Mouse (Mus musculus): ENCODE results near the gene Cdk7. TPM values are rescaled to one million over a fixed set of nuclear protein-coding genes. Genes with fewer than 3 reads are reported as not detected.

The Cdk7 gene
- polyA plus RNA-seq (2015; fragmentation: Nextera tagmentation; extraction: Ambion mirVana) = 52.5 and 54.8 TPM in 2 replicates

GRCm38 (mm10) chr13:100730861-100731176 lies at the start of gene Cdk7:
TSS of gene Cdk7 (minus strand) at chr13:100730939.
- TF ChIP-seq CTCF (IDR thresholded peaks at IDR 0.05) (no peak), EP300 (IDR thresholded peaks at IDR 0.05) (peak; percentile 39; the same call in 1 of the 2 replicates)
- no peaks in the 10 kb centered on the region for H3K36me3 ChIP-seq (ENCODE audit: insufficient read depth, low read length)
- 0% methylated on average over 19 of the region's 19 CpGs for WGBS
- peak within 1 kb of the TSS; percentile 91 for H3K9ac ChIP-seq (replicated peaks; ENCODE audit: low read depth)
- peak within 1 kb of the TSS; percentile 77 for H3K4me2 ChIP-seq (replicated peaks; ENCODE audit: low read depth, low read length)
- no peaks in the 10 kb centered on the region for H3K4me1 ChIP-seq (ENCODE audit: insufficient read depth, low read depth, low read length)
- H3K27me3 ChIP-seq (replicated peaks; ENCODE audit: insufficient read depth, low read length) = no peaks in the 10 kb centered on the region
- H3K27ac ChIP-seq (ENCODE audit: low read length) = peak within 1 kb of the TSS; percentile 95
- H3K9me3 ChIP-seq (ENCODE audit: low read length) = no peaks in the 10 kb centered on the region
- DNase-seq (ENCODE audit: low spot score) (peak; percentile 98), ATAC-seq (peak; percentile 99)
- peak within 1 kb of the TSS; percentile 80 for H3K4me3 ChIP-seq (ENCODE audit: low read depth, low read length)

- no peak for ATAC-seq
- Histone ChIP-seq H3K4me1 (ENCODE audit: insufficient read depth, low read depth, low read length) (0 out of 2 replicates have a peak, but pooled peaks cover 4% of the 10 kb centered on the region), H3K36me3 (ENCODE audit: insufficient read depth, low read length) (no peaks in the 10 kb centered on the region), H3K4me2 (replicated peaks; ENCODE audit: low read depth, low read length) (no peak overlapping the region), H3K4me3 (ENCODE audit: low read depth, low read length) (no peak overlapping the region), H3K9me3 (ENCODE audit: low read length) (no peaks in the 10 kb centered on the region), H3K9ac (replicated peaks; ENCODE audit: low read depth) (no peak overlapping the region), H3K27ac (ENCODE audit: low read length) (no peak overlapping the region), H3K27me3 (replicated peaks; ENCODE audit: insufficient read depth, low read length) (no peaks in the 10 kb centered on the region)
- TF ChIP-seq CTCF (IDR thresholded peaks at IDR 0.05) (no peak), EP300 (IDR thresholded peaks at IDR 0.05) (no peak)
- 60% methylated on average over 3 of the region's 3 CpGs for WGBS
- DNase-seq (ENCODE audit: low spot score) = no peak
Measured at GRCm38 (mm10) chr13:100777491-100777890, 46.8 kb upstream of the Cdk7 start.

- no peaks in the 10 kb centered on the region for H3K9me3 ChIP-seq (ENCODE audit: low read length)
- DNase-seq (ENCODE audit: low spot score) = no peak
- H3K4me1 ChIP-seq (ENCODE audit: insufficient read depth, low read depth, low read length) = 0 out of 2 replicates have a peak, but pooled peaks cover 4% of the 10 kb centered on the region
- H3K27ac ChIP-seq (ENCODE audit: low read length) = no peak overlapping the region
- no peak overlapping the region; the same call in 1 of the 2 replicates for H3K4me2 ChIP-seq (replicated peaks; ENCODE audit: low read depth, low read length)
- no peaks in the 10 kb centered on the region for H3K27me3 ChIP-seq (replicated peaks; ENCODE audit: insufficient read depth, low read length)
- no peak overlapping the region for H3K4me3 ChIP-seq (ENCODE audit: low read depth, low read length)
- no peaks in the 10 kb centered on the region for H3K36me3 ChIP-seq (ENCODE audit: insufficient read depth, low read length)
- 45% methylated on average over 6 of the region's 6 CpGs for WGBS
- no peak for ATAC-seq
- H3K9ac ChIP-seq (replicated peaks; ENCODE audit: low read depth) = no peak overlapping the region
- TF ChIP-seq CTCF (IDR thresholded peaks at IDR 0.05) (no peak), EP300 (IDR thresholded peaks at IDR 0.05) (no peak)
Measured at GRCm38 (mm10) chr13:100776710-100777109, 46.0 kb upstream of the Cdk7 start.

- Histone ChIP-seq H3K4me3 (ENCODE audit: low read depth, low read length) (peak overlapping the region; percentile 67), H3K27ac (ENCODE audit: low read length) (no peak overlapping the region), H3K9me3 (ENCODE audit: low read length) (no peaks in the 10 kb centered on the region), H3K9ac (replicated peaks; ENCODE audit: low read depth) (no peak overlapping the region; the same call in 1 of the 2 replicates), H3K4me2 (replicated peaks; ENCODE audit: low read depth, low read length) (peak overlapping the region; percentile 96), H3K4me1 (ENCODE audit: insufficient read depth, low read depth, low read length) (0 out of 2 replicates have a peak, but pooled peaks cover 4% of the 10 kb centered on the region), H3K36me3 (ENCODE audit: insufficient read depth, low read length) (no peaks in the 10 kb centered on the region), H3K27me3 (replicated peaks; ENCODE audit: insufficient read depth, low read length) (no peaks in the 10 kb centered on the region)
- peak; percentile 23 for ATAC-seq
- DNase-seq (ENCODE audit: low spot score) = no peak
- 8% methylated on average over 8 of the region's 8 CpGs for WGBS
- TF ChIP-seq EP300 (IDR thresholded peaks at IDR 0.05) = no peak
- TF ChIP-seq CTCF (IDR thresholded peaks at IDR 0.05) = no peak
Measured at GRCm38 (mm10) chr13:100776056-100776419, 45.3 kb upstream of the Cdk7 start.

- TF ChIP-seq CTCF (IDR thresholded peaks at IDR 0.05) (no peak), EP300 (IDR thresholded peaks at IDR 0.05) (no peak)
- no peak within 1 kb of the TSS for H3K27ac ChIP-seq (ENCODE audit: low read length)
- ATAC-seq = peak; percentile 97
Measured at GRCm38 (mm10) chr13:100775252-100776055, 44.7 kb upstream of the Cdk7 start, which contains the start of gene Cenph. TSS of gene Cenph (minus strand) at chr13:100775899.

GRCm38 (mm10) chr13:100774704-100775103 lies 44.0 kb upstream of the Cdk7 start:
- no peak overlapping the region for H3K27ac ChIP-seq (ENCODE audit: low read length)
- no peak overlapping the region for H3K9ac ChIP-seq (replicated peaks; ENCODE audit: low read depth)
- H3K27me3 ChIP-seq (replicated peaks; ENCODE audit: insufficient read depth, low read length) = no peaks in the 10 kb centered on the region
- no peaks in the 10 kb centered on the region for H3K9me3 ChIP-seq (ENCODE audit: low read length)
- 0 out of 2 replicates have a peak, but pooled peaks cover 4% of the 10 kb centered on the region for H3K4me1 ChIP-seq (ENCODE audit: insufficient read depth, low read depth, low read length)
- TF ChIP-seq EP300 (IDR thresholded peaks at IDR 0.05) (no peak), CTCF (IDR thresholded peaks at IDR 0.05) (no peak)
- H3K4me2 ChIP-seq (replicated peaks; ENCODE audit: low read depth, low read length) = peak overlapping the region; percentile 96; the same call in 1 of the 2 replicates
- H3K4me3 ChIP-seq (ENCODE audit: low read depth, low read length) = no peak overlapping the region
- ATAC-seq = no peak
- H3K36me3 ChIP-seq (ENCODE audit: insufficient read depth, low read length) = no peaks in the 10 kb centered on the region
- DNase-seq (ENCODE audit: low spot score) = no peak

More at GRCm38 (mm10) chr13:100775252-100776055, 44.7 kb upstream of the Cdk7 start, which contains the start of gene Cenph:
- Histone ChIP-seq H3K36me3 (ENCODE audit: insufficient read depth, low read length) (no peaks in the 10 kb centered on the region), H3K4me3 (ENCODE audit: low read depth, low read length) (peak within 1 kb of the TSS; percentile 67), H3K27me3 (replicated peaks; ENCODE audit: insufficient read depth, low read length) (no peaks in the 10 kb centered on the region), H3K4me2 (replicated peaks; ENCODE audit: low read depth, low read length) (peak within 1 kb of the TSS; percentile 96), H3K9ac (replicated peaks; ENCODE audit: low read depth) (peak within 1 kb of the TSS; percentile 48; the same call in 1 of the 2 replicates), H3K9me3 (ENCODE audit: low read length) (no peaks in the 10 kb centered on the region), H3K4me1 (ENCODE audit: insufficient read depth, low read depth, low read length) (0 out of 2 replicates have a peak, but pooled peaks cover 4% of the 10 kb centered on the region)
- DNase-seq (ENCODE audit: low spot score) = peak; percentile 96
- WGBS = under 1% methylated on average over 46 of the region's 46 CpGs
